Mouse (Mus musculus) liver, embryonic 16.5 days (tissue): ENCODE measurements around the gene Dclre1b. TPM values are rescaled to one million over a fixed set of nuclear protein-coding genes. Genes with fewer than 3 reads are reported as not detected.
A peak's percentile ranks its signal among the peaks of the same experiment; 100 is the strongest.

Experiments used
- ATAC-seq: fragments of 200-750 bp; cut with Nextera tagmentation; 2 replicates; pipeline ENCODE4 v1.8.0; 2017; ENCODE audit warnings: low read depth, mild to moderate bottlenecking, moderate number of reproducible peaks, moderate library complexity
- H3K27ac ChIP-seq: fragments of 300-500 bp; sonication (generic); 2 replicates; pipeline ENCODE4 v1.5.1; 2014; ENCODE audit warnings: mild to moderate bottlenecking, low read length
- H3K27me3 ChIP-seq: fragments of 300-500 bp; sonication (generic); 2 replicates; pipeline ENCODE4 v1.6.1; 2014; ENCODE audit warnings: low read depth, low read length, mixed read lengths; ENCODE audit not compliant: control insufficient read depth, insufficient read depth
- H3K36me3 ChIP-seq: fragments of 300-500 bp; sonication (generic); 2 replicates; pipeline ENCODE4 v1.6.1; 2014; ENCODE audit warnings: mild to moderate bottlenecking; ENCODE audit not compliant: control insufficient read depth, insufficient read depth
- H3K4me1 ChIP-seq: fragments of 300-500 bp; sonication (generic); 2 replicates; pipeline ENCODE4 v1.6.1; 2014; ENCODE audit warnings: low read depth, low read length, mixed read lengths; ENCODE audit not compliant: control insufficient read depth
- H3K4me2 ChIP-seq: fragments of 300-500 bp; sonication (generic); 2 replicates; pipeline ENCODE4 v1.6.1; 2014; ENCODE audit warnings: low read depth, low read length, mixed read lengths
- H3K4me3 ChIP-seq: fragments of 300-500 bp; sonication (generic); 2 replicates; pipeline ENCODE4 v1.5.1; 2014; ENCODE audit warnings: low read depth, mild to moderate bottlenecking, low read length
- H3K9ac ChIP-seq: fragments of 300-500 bp; sonication (generic); 2 replicates; pipeline ENCODE4 v1.6.1; 2014; ENCODE audit warnings: low read depth, low read length
- H3K9me3 ChIP-seq: fragments of 300-500 bp; sonication (generic); replicated peaks from 2 replicates; pipeline ENCODE4 v1.6.1; 2016; ENCODE audit warnings: low read length; ENCODE audit not compliant: control insufficient read depth
- WGBS: fragments of 180-500 bp; shearing (Covaris S2); extraction: QIAGEN DNeasy Blood & Tissue Kit; methylation state at CpG from one replicate; pipeline ENCODE4 v1.1.7; 2014; ENCODE audit not compliant: insufficient replicate concordance; 5-methylcytosine and 5-hydroxymethylcytosine counted together
- polyA plus RNA-seq: library from polyadenylated mRNA; unstranded; fragments of >200 nt; fragmentation: Nextera tagmentation; extraction: Ambion mirVana; gene quantifications from 2 replicates; pipeline ENCODE4 v1.2.1, GENCODE M21; 2015

Dclre1b gene
- 24.1 and 28.5 TPM in 2 replicates for polyA plus RNA-seq

DNA sequence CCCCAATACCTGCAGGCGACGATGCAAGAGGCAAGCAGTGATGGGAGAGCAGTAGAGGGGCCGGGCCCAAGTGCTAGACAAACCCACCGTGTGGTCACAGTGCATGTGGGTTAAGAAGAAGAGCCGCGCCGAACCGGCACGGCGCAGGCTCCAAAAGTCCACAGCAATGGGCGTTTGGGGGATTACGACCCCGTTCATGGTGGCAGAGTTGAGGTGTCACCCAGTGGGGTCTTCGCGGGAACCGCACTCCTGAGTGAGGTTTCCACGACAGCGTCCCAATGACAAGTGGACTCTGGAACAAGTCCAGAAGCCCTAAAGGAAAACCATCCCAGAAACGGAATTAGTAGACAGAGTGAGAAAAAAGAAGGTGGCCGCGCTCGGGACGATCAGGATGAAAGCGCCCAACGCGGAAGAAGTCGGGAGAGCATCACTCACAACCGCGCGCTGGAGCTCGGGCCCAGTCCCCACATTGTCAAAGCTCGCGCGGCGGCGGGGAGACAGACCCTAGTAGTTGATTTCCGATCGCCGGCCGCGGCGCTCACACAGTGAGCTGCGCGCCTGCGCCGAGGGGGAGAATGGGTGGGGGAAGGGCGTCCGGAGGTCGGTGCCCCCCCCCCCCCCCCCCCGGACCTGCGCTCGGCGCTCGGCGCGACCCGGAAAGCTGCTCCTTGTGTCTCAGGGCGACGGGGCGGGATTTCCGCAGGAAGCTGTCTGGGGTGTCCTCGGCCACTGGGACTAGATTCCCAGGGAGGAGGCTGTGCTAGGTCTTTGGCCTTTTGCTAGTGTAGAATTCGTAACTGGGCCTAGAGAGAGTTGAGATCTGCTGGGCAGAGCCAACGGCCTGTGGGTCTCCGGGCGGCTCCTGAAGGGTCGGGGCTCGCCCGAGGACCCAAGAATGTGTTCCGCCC, at the start of gene Dclre1b, which contains the start of the genes Ap4b1 and Gm43064:
Gene Dclre1b, minus strand, starts transcription at position 554 of the 908 bp plus-strand sequence.
Gene Ap4b1, plus strand, starts transcription at position 630 of the 908 bp plus-strand sequence.
Gene Gm43064, plus strand, starts transcription at position 683 of the 908 bp plus-strand sequence.
- WGBS: under 1% methylated on average over 59 of the region's 70 CpGs
- no peaks in the 10 kb centered on the region for H3K9me3 ChIP-seq
- H3K9ac ChIP-seq: peak within 1 kb of the TSS; percentile 96
- peak within 1 kb of the TSS; percentile 76 for H3K4me2 ChIP-seq
- H3K4me1 ChIP-seq: peaks cover 42% of the 10 kb centered on the region
- H3K27me3 ChIP-seq: no peaks in the 10 kb centered on the region
- H3K4me3 ChIP-seq: peak within 1 kb of the TSS; percentile 94
- peaks cover 26% of the 10 kb centered on the region for H3K36me3 ChIP-seq
- peak; percentile 86 for ATAC-seq
- H3K27ac ChIP-seq: peak within 1 kb of the TSS; percentile 99

- Histone ChIP-seq H3K4me3 (no peak overlapping the region), H3K4me1 (no peaks in the 10 kb centered on the region; the same call in 1 of the 2 replicates), H3K27me3 (no peaks in the 10 kb centered on the region), H3K36me3 (no peaks in the 10 kb centered on the region), H3K27ac (no peak overlapping the region), H3K9me3 (no peaks in the 10 kb centered on the region), H3K4me2 (no peak overlapping the region), H3K9ac (no peak overlapping the region)
- 73% methylated on average over 6 of the region's 6 CpGs for WGBS
- no peak for ATAC-seq
Observed at GRCm38 (mm10) chr3:103857977-103858563, 48.8 kb upstream of the Dclre1b start.

DNA sequence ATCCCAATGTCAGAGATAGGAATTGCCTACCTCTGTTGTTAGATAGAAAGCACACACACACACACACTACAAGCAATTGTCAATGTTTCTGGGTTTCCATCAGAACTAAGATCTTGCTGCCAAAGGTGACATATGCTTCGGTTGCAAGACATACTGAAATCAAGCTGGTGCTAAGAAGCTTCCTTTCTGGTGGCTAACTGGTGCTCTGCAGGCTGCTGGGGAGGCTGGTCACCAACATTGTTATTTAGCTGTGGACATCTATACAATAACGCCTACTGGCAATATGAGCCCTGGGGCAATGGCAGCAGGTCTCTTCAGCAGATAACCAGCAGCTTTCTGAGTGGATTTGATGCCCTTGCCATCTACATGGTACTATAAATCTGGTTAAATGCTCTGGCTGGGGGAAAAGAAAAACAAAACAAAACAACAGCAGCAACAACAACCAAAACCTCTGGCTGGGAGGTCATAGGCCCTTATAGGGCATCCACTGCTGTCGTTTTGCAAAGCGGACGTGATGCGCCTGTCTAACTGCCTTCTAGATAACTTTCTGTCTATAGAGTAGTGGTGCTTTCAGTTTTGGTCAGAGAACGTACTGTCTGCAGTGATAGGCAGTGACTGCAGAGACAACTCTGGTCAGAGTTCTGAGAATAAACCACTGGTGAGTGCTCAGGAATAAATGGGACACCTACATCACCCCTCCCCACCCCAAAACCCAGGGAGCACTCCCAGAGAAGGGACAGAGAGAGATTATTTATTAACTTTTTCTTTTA, 48.0 kb upstream of the Dclre1b start:
- H3K9me3 ChIP-seq: no peaks in the 10 kb centered on the region
- H3K9ac ChIP-seq: no peak overlapping the region
- no peaks in the 10 kb centered on the region; the same call in 1 of the 2 replicates for H3K4me1 ChIP-seq
- no peak overlapping the region for H3K4me2 ChIP-seq
- no peak overlapping the region for H3K27ac ChIP-seq
- H3K36me3 ChIP-seq: no peaks in the 10 kb centered on the region
- no peaks in the 10 kb centered on the region for H3K27me3 ChIP-seq
- no peak overlapping the region for H3K4me3 ChIP-seq
- no peak for ATAC-seq
- WGBS: 61% methylated on average over 7 of the region's 7 CpGs

- WGBS: 74% methylated on average over 8 of the region's 8 CpGs
- H3K4me2 ChIP-seq: no peak overlapping the region
- H3K4me3 ChIP-seq: no peak overlapping the region
- H3K9ac ChIP-seq: no peak overlapping the region
- H3K27me3 ChIP-seq: no peaks in the 10 kb centered on the region
- no peak for ATAC-seq
- no peaks in the 10 kb centered on the region for H3K9me3 ChIP-seq
- H3K4me1 ChIP-seq: no peaks in the 10 kb centered on the region; the same call in 1 of the 2 replicates
- no peaks in the 10 kb centered on the region for H3K36me3 ChIP-seq
- no peak overlapping the region for H3K27ac ChIP-seq
Observed at GRCm38 (mm10) chr3:103853804-103854203, 44.6 kb upstream of the Dclre1b start.

GRCm38 (mm10) chr3:103852565-103853299, 43.5 kb upstream of the Dclre1b start:
- Histone ChIP-seq H3K4me3 (no peak overlapping the region), H3K4me1 (no peaks in the 10 kb centered on the region; the same call in 1 of the 2 replicates), H3K9me3 (no peaks in the 10 kb centered on the region), H3K36me3 (no peaks in the 10 kb centered on the region), H3K4me2 (no peak overlapping the region), H3K9ac (no peak overlapping the region), H3K27ac (no peak overlapping the region), H3K27me3 (no peaks in the 10 kb centered on the region)
- ATAC-seq: no peak
- 66% methylated on average over 3 of the region's 3 CpGs for WGBS

- H3K4me1 ChIP-seq: no peaks in the 10 kb centered on the region; the same call in 1 of the 2 replicates
- H3K4me3 ChIP-seq: no peak overlapping the region
- no peaks in the 10 kb centered on the region for H3K36me3 ChIP-seq
- 70% methylated on average over 8 of the region's 8 CpGs for WGBS
- no peak overlapping the region for H3K27ac ChIP-seq
- no peak for ATAC-seq
- H3K27me3 ChIP-seq: no peaks in the 10 kb centered on the region
- no peak overlapping the region for H3K9ac ChIP-seq
- no peaks in the 10 kb centered on the region for H3K9me3 ChIP-seq
- no peak overlapping the region for H3K4me2 ChIP-seq
Observed at GRCm38 (mm10) chr3:103851882-103852281, 42.6 kb upstream of the Dclre1b start.

DNA sequence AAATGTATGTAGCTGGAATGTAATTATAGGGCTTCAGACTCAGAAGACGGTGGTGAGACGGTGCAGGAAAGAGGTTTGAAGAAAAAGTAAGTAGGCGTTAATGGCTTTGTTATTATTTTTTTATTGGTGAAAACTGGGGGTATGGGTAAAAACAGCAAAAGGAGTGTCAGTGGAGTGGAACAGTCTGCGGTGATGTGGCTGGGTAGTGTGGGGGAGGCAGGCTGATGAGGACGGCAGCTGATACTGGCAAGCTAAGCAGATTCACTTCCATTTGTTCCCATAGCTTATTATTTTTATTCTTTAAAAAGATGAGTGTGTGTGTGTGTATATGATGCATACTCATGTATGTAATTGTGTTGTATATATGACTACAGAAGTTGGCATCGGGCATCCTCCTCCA, 42.2 kb upstream of the Dclre1b start:
- no peaks in the 10 kb centered on the region; the same call in 1 of the 2 replicates for H3K4me1 ChIP-seq
- 78% methylated on average over 6 of the region's 6 CpGs for WGBS
- H3K27ac ChIP-seq: no peak overlapping the region

GRCm38 (mm10) chr3:103850644-103851363, 41.6 kb upstream of the Dclre1b start:
- H3K27ac ChIP-seq: no peak overlapping the region
- WGBS: 49% methylated on average over 9 of the region's 9 CpGs
- no peaks in the 10 kb centered on the region; the same call in 1 of the 2 replicates for H3K4me1 ChIP-seq
- no peak overlapping the region for H3K4me3 ChIP-seq
- no peaks in the 10 kb centered on the region for H3K27me3 ChIP-seq
- no peak for ATAC-seq
- no peak overlapping the region for H3K4me2 ChIP-seq
- H3K36me3 ChIP-seq: no peaks in the 10 kb centered on the region
- H3K9ac ChIP-seq: no peak overlapping the region
- no peaks in the 10 kb centered on the region for H3K9me3 ChIP-seq

More for the DNA sequence above, 42.2 kb upstream of the Dclre1b start:
- Histone ChIP-seq H3K4me3 (no peak overlapping the region), H3K9ac (no peak overlapping the region), H3K27me3 (no peaks in the 10 kb centered on the region), H3K36me3 (no peaks in the 10 kb centered on the region), H3K9me3 (no peaks in the 10 kb centered on the region), H3K4me2 (no peak overlapping the region)
- ATAC-seq: no peak
